Mouse (Mus musculus) embryonic fibroblast, embryonic 13.5 days (primary cell): ENCODE results near the gene Rapgef1.

Experiments
- CTCF ChIP-seq: IDR thresholded peaks from 2 replicates; pipeline ENCODE4 v1.5.1; 2011; ENCODE audit warnings: mild to moderate bottlenecking, control low read depth, low read length, moderate library complexity, borderline replicate concordance; ENCODE audit not compliant: insufficient read depth
- POLR2A ChIP-seq: IDR thresholded peaks from 2 replicates; pipeline ENCODE4 v1.6.1; 2011; ENCODE audit warnings: low read depth, mild to moderate bottlenecking, control low read depth, low read length, moderate library complexity

- TF ChIP-seq POLR2A (no peak), CTCF (no peak)
Observed at GRCm38 (mm10) chr2:29738799-29739198, 119.3 kb downstream of the Rapgef1 start.
